Mouse (Mus musculus) embryonic facial prominence, embryonic 11.5 days (tissue): ENCODE data around the gene Atg7. TPM values are rescaled to one million over a fixed set of nuclear protein-coding genes. Genes with fewer than 3 reads are reported as not detected.
A peak's percentile ranks its signal among the peaks of the same experiment; 100 is the strongest.
"Not testable (repeated sequence)": the region's sequence is repeated elsewhere in the genome, so short reads cannot be mapped to it uniquely, and the experiment has no call there.

Source experiments
- ATAC-seq: fragments of 200-750 bp; cut with Nextera tagmentation; replicated peaks from 2 replicates; pipeline ENCODE4 v1.8.0; 2017; ENCODE audit warnings: low read depth; ENCODE audit not compliant: insufficient number of reproducible peaks, low FRiP score, low TSS enrichment
- DNase-seq: peaks from one replicate; pipeline ENCODE4 v3.0.0-alpha.2; 2015; ENCODE audit warnings: low spot score
- H3K27ac ChIP-seq: fragments of 300-500 bp; sonication (generic); replicated peaks from 2 replicates; pipeline ENCODE4 v1.5.1; 2014; ENCODE audit warnings: mild to moderate bottlenecking, low read depth, low read length, control low read depth
- H3K27me3 ChIP-seq: fragments of 300-500 bp; sonication (generic); 2 replicates; pipeline ENCODE4 v1.6.1; 2014; ENCODE audit warnings: mild to moderate bottlenecking, low read length, moderate library complexity, mixed read lengths; ENCODE audit not compliant: control insufficient read depth, insufficient read depth
- H3K36me3 ChIP-seq: fragments of 300-500 bp; sonication (generic); replicated peaks from 2 replicates; pipeline ENCODE4 v1.6.1; 2014; ENCODE audit warnings: low read depth, mild to moderate bottlenecking, low read length, moderate library complexity, mixed read lengths; ENCODE audit not compliant: control insufficient read depth, insufficient read depth
- H3K4me1 ChIP-seq: fragments of 300-500 bp; sonication (generic); 2 replicates; pipeline ENCODE4 v1.6.1; 2014; ENCODE audit warnings: low read length, mixed read lengths; ENCODE audit not compliant: control insufficient read depth, insufficient read depth
- H3K4me2 ChIP-seq: fragments of 300-500 bp; sonication (generic); 2 replicates; pipeline ENCODE4 v1.6.1; 2014; ENCODE audit warnings: low read depth, mild to moderate bottlenecking, control low read depth, low read length, moderate library complexity
- H3K4me3 ChIP-seq: fragments of 300-500 bp; sonication (generic); 2 replicates; pipeline ENCODE4 v1.5.1; 2014; ENCODE audit warnings: low read depth, low read length, control low read depth
- H3K9ac ChIP-seq: fragments of 300-500 bp; sonication (generic); replicated peaks from 2 replicates; pipeline ENCODE4 v1.6.1; 2014; ENCODE audit warnings: mild to moderate bottlenecking, control low read depth, low read length
- H3K9me3 ChIP-seq: fragments of 300-500 bp; sonication (generic); replicated peaks from 2 replicates; pipeline ENCODE4 v1.6.1; 2016; ENCODE audit warnings: mild to moderate bottlenecking, low read length, inconsistent platforms, mixed read lengths; ENCODE audit not compliant: control insufficient read depth
- WGBS: fragments of 180-500 bp; shearing (Covaris S2); extraction: QIAGEN DNeasy Blood & Tissue Kit; methylation state at CpG from one replicate; pipeline ENCODE4 v1.1.7; 2014; 5-methylcytosine and 5-hydroxymethylcytosine counted together
- polyA plus RNA-seq: library from polyadenylated mRNA; unstranded; fragments of >200 nt; fragmentation: Nextera tagmentation; extraction: Ambion mirVana; gene quantifications from 2 replicates; pipeline ENCODE4 v1.2.1, GENCODE M21; 2014

Gene Atg7
- polyA plus RNA-seq = 14.6 and 16.7 TPM in 2 replicates

GRCm38 (mm10) chr6:114642601-114643528 is at the start of gene Atg7:
TSS of gene Atg7 (plus strand) at chr6:114643097.
- ATAC-seq = peak; percentile 69
- Histone ChIP-seq H3K9me3 (no peaks in the 10 kb centered on the region), H3K9ac (peak within 1 kb of the TSS; percentile 74), H3K4me3 (peak within 1 kb of the TSS; percentile 69), H3K27me3 (no peaks in the 10 kb centered on the region), H3K4me2 (peak within 1 kb of the TSS; percentile 48), H3K36me3 (no peaks in the 10 kb centered on the region), H3K27ac (no peak within 1 kb of the TSS), H3K4me1 (no peaks in the 10 kb centered on the region)
- DNase-seq = peak; percentile 95
- under 1% methylated on average over 38 of the region's 38 CpGs for WGBS

GRCm38 (mm10) chr6:114614076-114614475 is 28.8 kb upstream of the Atg7 start:
- not testable (repeated sequence) for H3K4me1 ChIP-seq, H3K4me2 ChIP-seq, H3K4me3 ChIP-seq, H3K27ac ChIP-seq, DNase-seq, H3K9me3 ChIP-seq, ATAC-seq, H3K9ac ChIP-seq, H3K36me3 ChIP-seq, H3K27me3 ChIP-seq
- WGBS = 4% methylated on average over 6 of the region's 17 CpGs

GRCm38 (mm10) chr6:114633886-114634285 is 9.0 kb upstream of the Atg7 start:
- H3K4me2 ChIP-seq, H3K27me3 ChIP-seq, H3K4me3 ChIP-seq, H3K4me1 ChIP-seq, H3K9me3 ChIP-seq, DNase-seq, H3K9ac ChIP-seq, ATAC-seq, H3K27ac ChIP-seq, H3K36me3 ChIP-seq: not testable (repeated sequence)
- WGBS = no CpG with 5 or more reads among the region's 14 CpGs

GRCm38 (mm10) chr6:114643716-114644115 is 819 bp downstream of the Atg7 start:
- Histone ChIP-seq H3K4me1 (no peaks in the 10 kb centered on the region), H3K9ac (peak overlapping the region; percentile 74), H3K4me2 (peak overlapping the region; percentile 48), H3K27me3 (no peaks in the 10 kb centered on the region), H3K9me3 (no peaks in the 10 kb centered on the region), H3K36me3 (no peaks in the 10 kb centered on the region), H3K27ac (no peak overlapping the region), H3K4me3 (peak overlapping the region; percentile 69)
- no peak for ATAC-seq
- DNase-seq = no peak
- 40% methylated on average over 8 of the region's 8 CpGs for WGBS

GRCm38 (mm10) chr6:114644531-114644930 is 1.6 kb downstream of the Atg7 start:
- DNase-seq (no peak), ATAC-seq (no peak)
- H3K9ac ChIP-seq = no peak overlapping the region
- H3K27ac ChIP-seq = no peak overlapping the region
- no peaks in the 10 kb centered on the region for H3K4me1 ChIP-seq
- no peaks in the 10 kb centered on the region for H3K36me3 ChIP-seq
- no peak overlapping the region for H3K4me3 ChIP-seq
- WGBS = 88% methylated on average over 1 of the region's 1 CpGs
- no peak overlapping the region for H3K4me2 ChIP-seq
- H3K9me3 ChIP-seq = no peaks in the 10 kb centered on the region
- no peaks in the 10 kb centered on the region for H3K27me3 ChIP-seq

GRCm38 (mm10) chr6:114646201-114646600 is 3.3 kb downstream of the Atg7 start:
- DNase-seq = no peak
- ATAC-seq = no peak
- Histone ChIP-seq H3K4me1 (no peaks in the 10 kb centered on the region), H3K9me3 (no peaks in the 10 kb centered on the region), H3K27ac (no peak overlapping the region), H3K36me3 (no peaks in the 10 kb centered on the region), H3K4me3 (no peak overlapping the region), H3K27me3 (no peaks in the 10 kb centered on the region), H3K9ac (no peak overlapping the region), H3K4me2 (no peak overlapping the region)
- WGBS = 90% methylated on average over 1 of the region's 1 CpGs

GRCm38 (mm10) chr6:114647011-114647410 is 4.1 kb downstream of the Atg7 start:
- ATAC-seq (no peak), DNase-seq (no peak)
- no peaks in the 10 kb centered on the region for H3K9me3 ChIP-seq
- WGBS = 87% methylated on average over 6 of the region's 6 CpGs
- no peak overlapping the region for H3K27ac ChIP-seq
- no peaks in the 10 kb centered on the region for H3K36me3 ChIP-seq
- H3K9ac ChIP-seq = no peak overlapping the region
- H3K4me3 ChIP-seq = no peak overlapping the region
- no peaks in the 10 kb centered on the region for H3K27me3 ChIP-seq
- no peak overlapping the region for H3K4me2 ChIP-seq
- no peaks in the 10 kb centered on the region for H3K4me1 ChIP-seq

- H3K4me3 ChIP-seq = no peak overlapping the region
- no peak overlapping the region for H3K9ac ChIP-seq
- WGBS = 77% methylated on average over 4 of the region's 4 CpGs
- H3K4me2 ChIP-seq = no peak overlapping the region
- H3K9me3 ChIP-seq = no peaks in the 10 kb centered on the region
- DNase-seq (no peak), ATAC-seq (no peak)
- no peaks in the 10 kb centered on the region for H3K27me3 ChIP-seq
- no peaks in the 10 kb centered on the region for H3K4me1 ChIP-seq
- no peaks in the 10 kb centered on the region for H3K36me3 ChIP-seq
- no peak overlapping the region for H3K27ac ChIP-seq
Measured at GRCm38 (mm10) chr6:114648352-114649030, 5.6 kb downstream of the Atg7 start.
